Mouse (Mus musculus) cerebellum, adult 2 months (tissue): ENCODE data around the gene Ube4b.

Experiments used
- CTCF ChIP-seq: fragments of 200-500 bp; IDR thresholded peaks from 2 replicates; pipeline ENCODE4 v1.5.1; 2011; ENCODE audit warnings: low read depth, mild to moderate bottlenecking, control low read depth, low read length, moderate library complexity, borderline replicate concordance; ENCODE audit not compliant: insufficient read depth
- POLR2A ChIP-seq: fragments of 200-500 bp; IDR thresholded peaks from 2 replicates; pipeline ENCODE4 v1.6.1; 2011; ENCODE audit warnings: low read length, control low read depth, borderline replicate concordance; ENCODE audit not compliant: insufficient read depth

DNA sequence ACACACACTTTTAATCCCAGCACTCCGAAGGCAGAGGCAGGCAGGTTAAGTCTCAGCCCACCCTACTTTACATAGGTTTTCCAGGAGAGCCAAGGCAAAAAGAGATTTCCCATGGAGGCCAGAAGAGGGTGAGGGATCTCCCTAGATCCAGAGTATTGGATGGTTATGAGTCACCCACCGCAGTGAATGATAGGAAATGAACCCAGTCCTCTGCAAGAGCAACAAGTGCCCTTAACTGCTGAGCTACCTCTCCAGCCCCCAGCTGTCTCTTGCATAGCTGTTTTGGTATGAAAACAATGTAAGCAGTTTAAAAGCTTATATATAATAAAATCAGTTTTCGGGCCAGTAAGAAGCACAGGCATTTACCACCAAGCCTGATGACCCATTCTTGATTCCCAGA is 143.5 kb downstream of the Ube4b start:
- TF ChIP-seq POLR2A (no peak), CTCF (no peak)
